Mouse (Mus musculus): ENCODE measurements around the gene Sdc3. TPM values are rescaled to one million over a fixed set of nuclear protein-coding genes. Genes with fewer than 3 reads are reported as not detected.

Gene Sdc3
- 10 to 100 TPM; 23.3 to 25.2 TPM for total RNA-seq (2021)
- long read RNA-seq, experiment 1, full-length matches to known transcripts: 10 of 24 reads
- long read RNA-seq, experiment 1, partial matches to known transcripts: 2 of 24 reads
- long read RNA-seq, experiment 1, other reads (novel, unspliced or antisense): 12 of 24 reads
- long read RNA-seq, experiment 2, full-length matches to known transcripts: 12 of 24 reads
- long read RNA-seq, experiment 2, partial matches to known transcripts: 12 of 24 reads
- long read RNA-seq, experiment 2, other reads (novel, unspliced or antisense): 0 of 24 reads

DNA sequence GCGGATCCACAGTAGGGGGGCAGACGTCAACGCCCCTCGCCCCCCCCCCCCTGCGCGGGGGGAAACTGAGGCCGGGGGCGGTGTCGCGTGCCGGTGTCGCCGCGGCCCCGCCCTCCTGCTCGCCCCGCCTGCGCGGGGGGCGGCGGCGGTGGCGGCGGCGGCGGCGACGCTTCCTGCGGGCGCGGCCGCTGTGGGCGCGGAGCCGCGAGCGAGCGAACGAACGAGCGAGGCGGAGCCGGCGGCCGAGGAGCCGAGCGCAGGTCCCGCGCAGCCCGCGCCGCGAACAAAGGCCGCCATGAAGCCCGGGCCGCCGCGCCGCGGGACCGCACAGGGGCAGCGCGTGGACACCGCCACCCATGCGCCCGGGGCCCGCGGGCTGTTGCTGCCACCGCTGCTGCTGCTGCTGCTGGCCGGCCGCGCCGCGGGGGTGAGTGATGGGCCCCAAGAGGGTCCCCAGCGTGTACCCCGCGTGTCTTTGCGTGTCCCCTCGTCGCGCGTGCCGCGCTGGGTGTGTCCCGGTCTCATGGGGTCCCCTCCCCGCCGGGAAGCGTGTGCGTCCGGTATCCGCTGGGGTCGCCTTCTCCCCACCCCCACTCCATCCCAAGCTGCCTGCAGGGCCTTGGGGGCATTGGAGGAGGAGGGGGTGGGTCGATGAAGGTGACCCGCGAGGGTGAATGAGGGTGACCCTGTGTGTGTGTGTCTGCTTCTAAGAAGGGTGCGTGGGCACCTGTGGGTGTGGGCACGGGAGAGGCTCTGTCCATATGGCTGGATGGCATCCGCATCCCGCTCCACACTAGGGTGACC is at the start of gene Sdc3:
TSS of gene Sdc3 (plus strand) at position 162 of the 804 bp plus-strand sequence.
- intact Hi-C loops (cut with DNase I; ENCODE audit: low total_unique reads): loop anchor here (5.0 kb wide), 1 partner anchor 85 kb away; no protein-coding TSS in a partner anchor
- DNase-seq: peak; percentile 35

DNA sequence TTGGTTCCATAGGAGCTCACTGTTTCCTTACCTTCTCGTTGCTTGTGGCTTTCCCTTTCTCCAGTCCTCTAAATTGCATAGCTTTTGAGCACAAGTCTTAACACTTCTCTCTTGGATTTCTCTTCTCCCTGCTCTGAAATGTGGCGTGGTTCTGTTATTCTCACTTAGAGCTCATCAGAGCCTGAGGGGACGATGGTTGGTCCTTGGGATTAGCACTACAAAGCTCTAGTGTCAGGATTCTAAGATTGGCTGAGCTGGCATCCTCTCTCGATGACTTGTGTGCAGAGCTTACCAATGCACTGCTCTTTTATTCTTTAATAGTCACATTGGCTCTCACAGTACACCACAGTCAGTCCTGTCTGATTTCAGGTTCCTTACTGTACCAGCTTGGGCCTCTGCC is 48.3 kb upstream of the Sdc3 start:
- intact Hi-C loops (cut with DNase I; ENCODE audit: low total_unique reads): no loop called here
- no peak for DNase-seq

DNA sequence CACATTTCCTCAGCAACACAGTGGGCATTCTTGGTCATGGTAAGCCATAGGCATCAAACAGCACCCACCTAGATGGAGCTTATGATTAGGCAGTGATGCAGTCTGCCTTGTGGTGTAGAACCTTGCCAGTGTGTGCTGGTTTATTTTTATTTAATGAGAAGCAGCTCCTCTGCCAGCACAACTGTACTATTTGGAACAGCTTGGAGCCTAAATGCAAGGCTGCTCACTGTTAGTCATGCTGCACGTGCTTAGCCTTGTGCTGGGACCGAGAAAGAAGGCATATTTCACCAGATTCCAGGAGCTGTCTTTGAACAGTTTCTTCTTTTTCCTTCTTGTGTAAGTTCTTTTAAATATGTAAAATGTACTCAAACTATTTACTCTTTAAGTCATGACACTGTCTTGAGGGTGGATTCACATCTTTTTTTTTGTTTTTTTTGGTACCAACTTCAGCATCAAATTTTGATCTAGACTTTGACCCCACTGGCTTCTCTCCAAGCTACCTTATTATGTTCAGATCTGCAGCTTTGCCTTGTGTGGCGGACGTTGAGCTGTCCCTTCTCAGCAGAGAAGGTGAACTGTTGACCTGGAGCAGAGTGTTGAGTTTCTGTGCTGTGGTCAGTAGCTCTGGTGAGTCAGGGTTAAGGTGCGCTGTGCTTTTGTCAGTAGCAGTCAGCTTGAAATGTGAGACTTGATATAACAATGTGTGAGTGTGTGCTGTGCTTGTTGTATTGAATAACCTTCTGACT is 46.6 kb upstream of the Sdc3 start:
- DNase-seq: no peak
- intact Hi-C loops (cut with DNase I; ENCODE audit: low total_unique reads): no loop called here

DNA sequence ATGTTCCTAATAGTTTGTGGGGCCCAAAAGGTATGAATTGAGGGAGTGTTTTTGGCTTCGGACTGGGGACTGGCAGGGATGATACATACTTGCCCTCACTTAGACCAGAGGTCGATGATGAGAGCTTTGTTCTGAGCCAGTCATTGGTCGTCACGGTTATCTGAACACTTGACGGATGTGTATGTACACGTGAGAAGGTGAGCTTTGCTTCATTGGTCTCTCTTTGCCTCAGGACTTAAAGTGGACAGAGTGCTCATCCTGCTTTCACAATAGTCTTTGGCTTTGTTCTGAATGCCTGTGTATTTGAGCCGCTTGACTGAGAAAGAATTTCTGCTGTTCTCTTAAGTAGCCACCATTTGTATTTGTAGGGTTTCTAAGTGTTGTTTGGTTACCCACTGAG is 42.8 kb upstream of the Sdc3 start:
- no peak for DNase-seq
- intact Hi-C loops (cut with DNase I; ENCODE audit: low total_unique reads): no loop called here

DNA sequence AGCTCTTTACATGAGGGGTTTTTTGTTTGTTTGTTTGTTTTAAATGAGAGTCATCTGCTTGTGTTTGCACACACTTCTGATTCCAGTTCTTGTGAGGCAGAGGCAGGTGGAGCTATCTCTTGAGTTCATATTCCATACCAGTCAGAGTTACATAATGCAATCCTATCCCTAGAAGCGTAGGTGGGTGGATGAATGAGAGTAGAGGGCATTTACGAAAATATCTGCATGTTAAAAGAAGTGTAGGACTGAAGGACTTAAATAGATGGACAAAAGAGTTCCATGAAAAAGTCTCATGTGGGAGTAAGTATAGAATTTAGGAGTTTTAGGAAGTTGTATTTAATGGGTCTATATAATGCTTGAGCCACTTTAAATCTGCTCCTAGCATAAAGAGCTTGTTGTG is 40.4 kb upstream of the Sdc3 start:
- DNase-seq: no peak
- intact Hi-C loops (cut with DNase I; ENCODE audit: low total_unique reads): no loop called here

DNA sequence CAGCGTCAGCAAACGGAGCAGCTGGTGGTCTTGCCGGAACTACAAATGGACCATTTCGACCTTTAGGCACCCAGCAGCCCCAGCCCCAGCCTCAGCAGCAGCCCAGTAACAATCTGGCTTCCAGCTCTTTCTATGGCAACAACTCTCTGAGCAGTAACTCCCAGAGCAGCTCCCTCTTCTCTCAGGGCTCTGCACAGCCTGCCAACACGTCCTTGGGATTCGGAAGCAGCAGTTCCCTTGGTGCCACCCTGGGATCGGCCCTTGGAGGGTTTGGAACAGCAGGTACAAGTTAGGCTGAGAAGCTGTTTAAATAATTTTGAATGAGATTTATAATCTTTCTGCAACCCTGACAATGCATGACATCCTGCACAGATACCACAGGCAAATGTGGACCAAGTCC is 39.7 kb upstream of the Sdc3 start:
- DNase-seq: no peak
- intact Hi-C loops (cut with DNase I; ENCODE audit: low total_unique reads): no loop called here

DNA sequence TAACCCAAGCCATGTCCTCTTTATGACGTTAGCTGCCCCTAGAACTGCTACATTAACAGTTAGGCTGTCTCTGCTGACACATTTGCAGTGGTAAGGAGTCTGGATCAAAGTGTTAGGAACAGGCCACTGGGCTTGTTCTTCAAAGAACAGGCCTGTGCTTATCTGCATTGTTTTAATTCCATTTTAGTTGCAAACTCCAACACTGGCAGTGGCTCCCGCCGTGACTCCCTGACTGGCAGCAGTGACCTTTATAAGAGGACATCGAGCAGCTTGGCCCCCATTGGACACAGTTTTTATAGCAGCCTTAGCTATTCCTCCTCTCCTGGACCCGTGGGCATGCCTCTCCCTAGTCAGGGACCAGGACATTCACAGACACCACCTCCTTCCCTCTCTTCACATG is 38.6 kb upstream of the Sdc3 start:
- intact Hi-C loops (cut with DNase I; ENCODE audit: low total_unique reads): no loop called here
- no peak for DNase-seq

DNA sequence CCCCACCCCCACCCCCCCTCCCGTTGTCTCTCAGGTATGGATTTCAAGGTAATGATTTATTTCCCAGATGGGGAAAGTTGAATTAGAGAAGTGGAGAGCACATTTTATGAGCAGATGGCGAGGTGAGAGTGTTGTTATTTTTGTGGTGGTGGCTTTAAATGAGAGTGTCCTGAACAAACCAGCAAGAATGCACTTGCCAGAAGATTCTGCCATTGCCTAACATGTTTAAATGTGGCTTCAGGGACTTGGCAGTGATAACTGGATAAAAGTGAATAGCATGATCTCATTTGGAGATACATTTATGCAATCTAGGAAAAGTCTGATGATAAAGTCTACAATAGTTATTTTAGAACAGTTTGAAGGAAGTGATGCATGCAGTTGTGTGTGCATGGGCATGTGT is 37.6 kb upstream of the Sdc3 start:
- DNase-seq: no peak
- intact Hi-C loops (cut with DNase I; ENCODE audit: low total_unique reads): no loop called here

DNA sequence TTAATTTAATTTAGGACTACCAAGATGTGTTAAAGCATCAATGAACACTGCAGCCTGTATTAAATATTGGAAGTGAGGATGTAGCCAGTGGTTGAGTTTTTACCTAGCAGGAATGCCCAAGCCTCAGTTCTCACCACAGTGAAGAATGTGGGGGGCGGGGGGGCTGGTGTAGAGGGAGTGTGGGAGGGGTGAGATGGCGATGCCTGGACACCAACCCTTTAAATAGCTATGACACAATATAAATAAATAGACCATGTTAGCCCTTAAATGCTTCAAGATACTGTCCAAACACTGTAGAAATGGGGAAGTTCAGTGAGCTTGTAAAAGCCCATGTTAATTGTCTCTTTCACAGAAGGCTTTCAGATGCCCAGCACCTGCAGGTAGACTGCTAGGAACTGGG is 32.5 kb upstream of the Sdc3 start:
- no peak for DNase-seq
- intact Hi-C loops (cut with DNase I; ENCODE audit: low total_unique reads): no loop called here

DNA sequence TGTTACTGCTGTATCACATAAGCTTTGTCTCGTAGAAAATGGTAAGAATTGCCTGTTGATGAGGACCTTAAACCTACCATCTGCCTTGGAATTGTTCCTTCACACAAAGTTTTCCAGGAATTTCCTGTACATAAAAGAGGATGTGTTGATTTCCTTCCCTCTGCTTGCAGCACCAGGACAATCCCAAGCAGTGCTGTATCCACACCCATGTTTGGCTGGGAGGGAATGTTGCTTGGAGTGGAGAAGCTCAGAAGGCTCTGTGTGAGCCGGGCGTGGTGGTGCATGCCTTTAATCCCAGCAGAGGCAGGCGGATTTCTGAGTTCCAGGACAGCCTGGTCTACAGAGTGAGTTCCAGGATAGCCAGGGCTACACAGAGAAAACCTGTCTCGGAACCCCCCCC is 30.5 kb upstream of the Sdc3 start:
- intact Hi-C loops (cut with DNase I; ENCODE audit: low total_unique reads): no loop called here
- DNase-seq: no peak

DNA sequence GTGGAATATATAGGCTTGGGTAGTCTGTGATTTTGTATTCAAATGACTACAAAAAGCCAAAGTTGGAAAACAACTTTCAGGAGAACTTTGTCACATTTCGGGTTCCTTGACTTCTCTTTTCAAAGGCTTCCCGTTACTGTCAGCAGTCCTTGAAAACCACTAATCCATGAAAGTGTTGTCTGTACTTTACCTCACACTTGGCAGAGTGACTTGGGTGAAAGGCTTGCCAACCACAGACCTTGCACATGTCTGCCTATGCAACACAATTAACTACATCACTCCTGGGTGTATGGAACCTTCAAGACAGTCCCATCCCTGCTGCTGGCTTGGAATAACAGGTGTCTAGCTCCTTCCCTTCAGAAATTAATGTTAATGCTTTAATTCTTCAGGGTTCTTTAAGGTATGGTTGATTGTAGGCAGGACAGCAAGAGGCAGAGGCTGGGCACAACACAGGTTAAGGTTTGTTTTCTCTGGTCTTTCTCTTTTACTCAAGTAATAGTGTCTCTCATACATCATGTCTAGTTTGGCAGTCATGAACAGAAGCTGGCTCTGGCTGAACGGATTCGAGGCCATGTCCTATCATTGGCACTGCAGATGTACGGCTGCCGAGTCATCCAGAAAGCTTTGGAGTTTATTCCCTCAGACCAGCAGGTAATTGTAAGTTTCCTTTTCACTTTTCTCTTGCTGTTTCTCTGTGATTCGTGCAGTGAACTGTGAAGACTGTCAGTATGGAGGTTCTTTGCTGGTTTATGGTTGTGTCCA is 26.8 kb upstream of the Sdc3 start:
- intact Hi-C loops (cut with DNase I; ENCODE audit: low total_unique reads): no loop called here

DNA sequence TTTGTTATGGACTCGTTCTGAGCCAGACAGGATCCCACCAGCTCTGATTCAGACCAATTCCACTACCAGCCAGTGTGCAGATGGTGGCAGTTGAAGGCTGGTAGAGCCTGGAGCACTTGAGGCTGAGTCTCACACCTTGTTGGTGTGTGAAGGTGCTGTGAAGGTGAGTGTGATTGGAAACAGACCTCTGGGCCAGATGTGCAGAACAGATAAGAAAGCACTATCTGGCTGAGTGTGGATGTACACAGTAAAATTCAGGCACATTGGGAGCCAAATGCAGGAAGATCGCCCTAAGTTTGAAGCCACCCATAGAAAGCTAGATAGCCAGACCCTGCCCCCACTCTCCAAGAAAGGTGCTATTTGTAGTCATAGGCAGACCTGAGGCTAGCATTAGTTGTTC is 25.9 kb upstream of the Sdc3 start:
- intact Hi-C loops (cut with DNase I; ENCODE audit: low total_unique reads): no loop called here
- DNase-seq: no peak

More for the DNA sequence above, 26.8 kb upstream of the Sdc3 start:
- DNase-seq: no peak

DNA sequence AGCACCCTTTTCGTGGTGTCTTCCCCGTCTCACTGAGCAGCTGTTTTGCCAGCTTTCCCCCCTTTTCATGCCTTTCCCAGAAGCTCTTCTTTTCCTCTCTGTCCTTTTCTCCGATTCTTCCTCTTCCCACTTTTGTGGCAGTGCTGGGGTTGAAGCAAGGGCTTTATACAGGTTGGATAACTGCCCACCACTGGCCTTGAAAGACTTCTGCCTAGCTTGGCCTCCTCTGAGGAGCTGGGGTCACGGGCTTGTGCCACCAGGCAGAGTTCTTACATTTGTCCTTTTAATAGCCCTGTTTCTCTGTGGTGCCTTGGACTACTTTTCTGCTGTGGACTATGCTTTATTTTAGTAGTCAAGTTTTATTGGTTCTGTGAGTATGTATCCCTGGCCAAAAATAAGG is 25.4 kb upstream of the Sdc3 start:
- DNase-seq: no peak
- intact Hi-C loops (cut with DNase I; ENCODE audit: low total_unique reads): no loop called here

DNA sequence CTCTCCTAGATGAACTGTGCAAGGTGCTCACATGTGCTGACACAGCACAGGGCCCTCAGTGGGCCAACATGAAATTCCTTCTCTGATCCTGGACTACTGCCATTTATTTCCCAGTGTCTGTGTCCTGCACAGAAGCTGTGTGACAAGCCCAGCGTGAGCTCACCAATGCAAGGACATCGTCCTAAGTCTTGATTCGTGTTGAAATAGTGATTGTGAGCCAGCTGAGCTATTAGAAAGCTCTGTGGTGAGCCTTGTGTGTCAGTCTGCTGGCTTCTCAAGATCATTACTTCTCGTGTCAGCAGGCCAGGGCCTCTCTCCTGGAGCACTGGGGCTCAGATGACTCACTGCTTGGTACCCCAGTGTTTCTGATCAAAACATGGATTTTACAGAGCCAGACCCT is 18.4 kb upstream of the Sdc3 start:
- intact Hi-C loops (cut with DNase I; ENCODE audit: low total_unique reads): no loop called here
- DNase-seq: no peak

DNA sequence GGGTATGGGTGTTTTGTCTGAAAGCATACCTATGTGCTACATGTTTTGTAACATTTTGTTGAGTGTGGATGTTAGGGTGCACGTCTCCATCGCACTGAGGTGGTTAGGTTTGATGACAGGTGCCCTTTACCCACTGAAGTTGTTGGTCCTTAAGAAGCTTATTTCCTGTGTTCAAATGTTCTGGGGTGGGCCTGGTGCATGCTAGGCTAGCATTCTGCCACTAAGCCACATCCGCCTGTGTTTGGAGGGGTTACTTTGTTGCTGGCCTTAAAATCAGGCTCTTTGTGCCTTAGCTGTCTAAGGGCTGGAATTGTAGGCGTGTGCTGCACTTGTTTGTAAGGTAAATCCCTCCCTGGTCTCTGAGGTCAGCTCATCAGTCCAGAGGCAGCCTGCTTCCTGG is 17.5 kb upstream of the Sdc3 start:
- DNase-seq: no peak
- intact Hi-C loops (cut with DNase I; ENCODE audit: low total_unique reads): no loop called here

DNA sequence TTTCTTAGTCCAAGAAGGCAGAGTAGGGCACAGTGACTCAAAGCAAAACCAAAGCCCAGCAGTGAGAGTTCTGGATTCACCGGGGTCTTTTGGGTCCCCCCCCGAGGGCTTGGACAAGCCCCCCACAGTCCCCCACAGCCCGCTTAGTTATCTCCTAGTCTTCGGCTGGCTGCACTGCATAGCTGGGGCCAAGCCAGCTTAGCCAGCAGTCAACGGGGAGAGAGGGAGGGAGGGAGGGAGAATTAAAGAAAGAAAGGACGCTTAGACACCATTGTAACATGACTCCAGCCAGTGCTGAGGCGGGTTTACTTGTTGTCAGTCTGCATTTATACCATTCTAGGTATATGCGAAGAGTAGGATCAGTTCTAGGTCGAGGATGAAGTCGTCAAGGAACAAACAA is 14.7 kb upstream of the Sdc3 start:
- DNase-seq: no peak
- intact Hi-C loops (cut with DNase I; ENCODE audit: low total_unique reads): no loop called here

DNA sequence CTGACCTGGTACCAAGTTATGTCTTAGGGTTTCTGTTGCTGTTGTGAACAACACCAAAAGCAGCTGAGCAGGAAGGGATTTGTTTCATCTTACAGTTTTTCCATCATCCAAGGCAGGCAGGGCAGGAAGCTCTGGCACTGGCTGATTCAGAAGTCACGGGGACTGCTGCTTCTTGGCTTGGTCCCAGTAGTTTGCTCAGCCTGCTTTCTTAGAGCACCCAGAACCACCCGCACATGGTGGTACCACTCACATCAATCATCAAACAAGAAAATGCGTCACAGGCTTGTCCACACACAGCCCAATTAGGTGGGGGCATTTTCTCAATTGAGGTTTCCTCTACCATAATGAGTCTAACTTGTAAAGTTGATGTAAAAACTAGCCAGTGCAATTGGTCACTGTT is 13.3 kb upstream of the Sdc3 start:
- intact Hi-C loops (cut with DNase I; ENCODE audit: low total_unique reads): no loop called here
- no peak for DNase-seq

DNA sequence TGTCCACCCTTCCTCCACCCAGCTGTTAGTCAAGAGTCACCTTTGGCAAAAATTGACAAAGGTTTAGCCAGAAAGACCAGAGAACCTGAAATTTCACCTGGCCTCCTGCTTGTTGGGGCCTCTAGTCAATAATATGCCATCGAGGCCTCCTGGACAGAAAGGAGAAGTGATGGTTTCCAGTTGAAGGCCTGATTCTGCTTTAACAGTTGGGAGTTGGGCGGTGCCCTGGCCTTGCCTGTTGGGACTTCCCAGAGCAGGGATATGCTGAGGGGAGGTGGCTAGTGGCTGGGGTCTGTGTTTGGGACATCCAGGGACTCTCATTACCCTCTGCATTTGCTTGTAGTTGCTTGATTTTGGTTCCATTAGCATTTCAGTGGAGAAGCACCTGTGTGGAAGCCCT is 9.8 kb upstream of the Sdc3 start:
- no peak for DNase-seq
- intact Hi-C loops (cut with DNase I; ENCODE audit: low total_unique reads): no loop called here

DNA sequence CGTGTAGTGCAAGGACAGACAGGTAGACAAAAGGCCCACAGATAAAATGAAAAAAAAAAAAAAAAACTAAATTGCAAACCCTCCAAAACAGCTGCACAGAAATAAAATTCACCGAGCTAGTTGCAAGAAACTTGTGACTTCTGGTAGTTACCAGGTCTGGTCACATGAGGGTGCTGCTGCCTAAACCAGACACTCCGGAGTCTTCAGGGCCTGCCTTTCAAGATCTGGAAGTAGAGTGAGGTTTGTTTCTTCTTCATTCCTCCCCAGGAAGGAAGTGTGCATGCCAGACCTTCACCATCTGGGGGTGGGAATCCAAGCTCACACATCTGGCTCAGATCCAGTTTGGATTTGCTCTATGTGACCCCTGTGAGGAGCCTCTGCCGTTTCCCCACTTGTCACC is 7.6 kb upstream of the Sdc3 start:
- DNase-seq: peak; percentile 52
- intact Hi-C loops (cut with DNase I; ENCODE audit: low total_unique reads): loop anchor here (5.0 kb wide), 1 partner anchor 163 kb away; no protein-coding TSS in a partner anchor

DNA sequence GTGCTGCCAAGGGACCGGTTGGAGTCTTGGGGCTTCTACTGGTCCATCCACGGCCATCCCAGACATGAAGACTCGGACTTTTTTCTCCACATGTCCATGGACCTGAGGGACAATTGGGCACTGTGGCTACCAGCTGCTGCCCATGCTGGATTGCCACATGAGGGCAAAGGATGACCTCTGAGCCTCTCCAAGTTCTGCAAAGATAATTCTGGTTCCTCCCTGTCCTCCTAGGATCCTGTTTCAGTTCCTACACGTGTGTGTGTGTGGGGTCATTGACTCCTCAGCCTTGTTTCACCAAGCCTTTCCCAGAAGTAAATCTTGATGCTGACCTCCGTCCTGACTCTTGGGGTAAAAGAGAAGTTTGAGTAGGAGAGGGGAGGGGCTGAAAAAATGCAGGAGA is 4.8 kb upstream of the Sdc3 start:
- intact Hi-C loops (cut with DNase I; ENCODE audit: low total_unique reads): loop anchor here (5.0 kb wide), 1 partner anchor 160 kb away; no protein-coding TSS in a partner anchor
- no peak for DNase-seq
